Mouse (Mus musculus) bone marrow macrophage, adult 2 months (primary cell): ENCODE data around the gene Hnf1b.

Experiments used
- CTCF ChIP-seq: IDR thresholded peaks from 2 replicates; pipeline ENCODE4 v1.5.1; 2012; ENCODE audit warnings: low read depth, mild to moderate bottlenecking, low read length, moderate library complexity
- POLR2A ChIP-seq: IDR thresholded peaks from 2 replicates; pipeline ENCODE4 v1.6.1; 2012; ENCODE audit warnings: mild to moderate bottlenecking, low read depth, low read length, borderline replicate concordance

DNA sequence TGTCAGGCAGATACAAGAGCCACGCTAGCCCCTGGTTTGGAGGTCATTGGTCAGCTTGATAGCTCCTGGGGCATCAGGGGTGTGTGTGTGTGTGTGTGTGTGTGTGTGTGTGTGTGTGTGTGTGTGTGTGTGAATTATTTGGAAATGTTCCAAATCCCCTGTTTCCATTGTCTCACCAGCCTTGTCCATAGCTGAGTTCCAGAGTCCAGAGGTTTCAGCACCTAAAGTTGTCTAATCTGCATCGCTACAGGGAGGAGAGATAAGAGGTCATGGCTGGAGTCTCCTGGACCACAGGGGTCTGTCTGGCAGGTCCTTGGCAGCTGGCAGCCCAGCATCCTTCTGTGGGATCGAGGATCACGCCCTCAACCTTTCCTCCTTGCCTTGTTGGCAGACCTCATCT, 64.6 kb downstream of the Hnf1b start:
- TF ChIP-seq CTCF (no peak), POLR2A (no peak)
